Mouse (Mus musculus): ENCODE results near the gene Rhob.

GRCm38 (mm10) chr12:8493386-8493785, 6.4 kb downstream of the Rhob start:
- TF ChIP-seq MAX (IDR thresholded peaks at IDR 0.05), result no peak
- no peak for TF ChIP-seq CTCF (IDR thresholded peaks at IDR 0.05; ENCODE audit: control insufficient read depth, insufficient read depth, insufficient read length)
- TF ChIP-seq CEBPB (IDR thresholded peaks at IDR 0.05; ENCODE audit: low read depth), result no peak
- no peak for TF ChIP-seq MYOD1 (IDR thresholded peaks at IDR 0.05; ENCODE audit: control insufficient read depth, insufficient read length, low read depth)
- TF ChIP-seq MYOG (IDR thresholded peaks at IDR 0.05; ENCODE audit: control insufficient read depth, extremely low read depth, insufficient read length), result no peak
- TF ChIP-seq USF1 (IDR thresholded peaks at IDR 0.05; ENCODE audit: low read depth), result no peak
